Mouse (Mus musculus) stomach, postnatal 0 days (tissue): Measurements from ENCODE around the gene Gm15517.

Experiments
- CTCF ChIP-seq: IDR thresholded peaks from 2 replicates; pipeline ENCODE4 v1.5.1; 2016; ENCODE audit warnings: antibody characterized with exemption, low read depth, mild to moderate bottlenecking, moderate library complexity
- EP300 ChIP-seq: optimal IDR thresholded peaks from 2 replicates; pipeline ENCODE3; 2016; ENCODE audit warnings: antibody characterized with exemption

- TF ChIP-seq CTCF (no peak), EP300 (no peak)
Measured at GRCm38 (mm10) chr7:44261147-44261546, at the start of gene Gm15517.
